Mouse (Mus musculus) lung, adult 18-20 months (tissue): ENCODE data around the gene Dscaml1.

Source experiments
- DNase-seq, 2 experiments: peaks; one replicate each; pipeline ENCODE4 v3.0.0; 2022; ENCODE audit warnings: mixed read lengths in 2 of 2

The Dscaml1 gene

GRCm38 (mm10) chr9:45426456-45426855 lies at the start of gene Dscaml1:
TSS of gene Dscaml1 (plus strand) at chr9:45426628.
- DNase-seq: no peak

- peak; percentile 46 to 50 for DNase-seq
Observed at GRCm38 (mm10) chr9:45376883-45377282, 49.5 kb upstream of the Dscaml1 start.

GRCm38 (mm10) chr9:45380411-45381251 lies 45.8 kb upstream of the Dscaml1 start:
- DNase-seq: no peak

- no peak for DNase-seq
Observed at GRCm38 (mm10) chr9:45382336-45382735, 44.1 kb upstream of the Dscaml1 start.

GRCm38 (mm10) chr9:45382834-45383233 lies 43.6 kb upstream of the Dscaml1 start:
- DNase-seq: no peak

- DNase-seq: no peak
Observed at GRCm38 (mm10) chr9:45383883-45384282, 42.5 kb upstream of the Dscaml1 start.

- DNase-seq: no peak
Observed at GRCm38 (mm10) chr9:45386698-45387097, 39.7 kb upstream of the Dscaml1 start.

GRCm38 (mm10) chr9:45388385-45388994 lies 37.9 kb upstream of the Dscaml1 start:
- DNase-seq: peak; percentile 80 to 85

- DNase-seq: peak; percentile 29 to 65
Observed at GRCm38 (mm10) chr9:45389596-45389995, 36.8 kb upstream of the Dscaml1 start.

- DNase-seq: no peak
Observed at GRCm38 (mm10) chr9:45391299-45391698, 35.1 kb upstream of the Dscaml1 start.

- no peak for DNase-seq
Observed at GRCm38 (mm10) chr9:45395218-45395617, 31.2 kb upstream of the Dscaml1 start.

GRCm38 (mm10) chr9:45395796-45396195 lies 30.6 kb upstream of the Dscaml1 start:
- DNase-seq: no peak

- DNase-seq: peak; percentile 16 to 34
Observed at GRCm38 (mm10) chr9:45398336-45398735, 28.1 kb upstream of the Dscaml1 start.

- no peak for DNase-seq
Observed at GRCm38 (mm10) chr9:45399434-45399833, 27.0 kb upstream of the Dscaml1 start, which contains the start of gene Fxyd2. TSS of gene Fxyd2 (plus strand) at chr9:45399669.

GRCm38 (mm10) chr9:45401851-45402250 lies 24.6 kb upstream of the Dscaml1 start:
- DNase-seq: no peak

- DNase-seq: no peak
Observed at GRCm38 (mm10) chr9:45402957-45403356, 23.5 kb upstream of the Dscaml1 start.

- no peak for DNase-seq
Observed at GRCm38 (mm10) chr9:45405694-45406093, 20.7 kb upstream of the Dscaml1 start.

GRCm38 (mm10) chr9:45406808-45407207 lies 19.6 kb upstream of the Dscaml1 start:
- no peak for DNase-seq

GRCm38 (mm10) chr9:45407706-45408675 lies 18.4 kb upstream of the Dscaml1 start:
- peak; percentile 65 to 75 for DNase-seq

- DNase-seq: no peak
Observed at GRCm38 (mm10) chr9:45410193-45410592, 16.2 kb upstream of the Dscaml1 start.

GRCm38 (mm10) chr9:45410614-45411013 lies 15.8 kb upstream of the Dscaml1 start:
- DNase-seq: no peak

GRCm38 (mm10) chr9:45411111-45411510 lies 15.3 kb upstream of the Dscaml1 start:
- no peak for DNase-seq

- peak in 1 of 2 experiments; percentile 38 for DNase-seq
Observed at GRCm38 (mm10) chr9:45411803-45412202, 14.6 kb upstream of the Dscaml1 start.
